Mouse (Mus musculus) frontal cortex, adult (tissue): Measurements from ENCODE around the gene Mical3.
A peak's percentile ranks its signal among the peaks of the same experiment; 100 is the strongest.

Source experiments
- ATAC-seq: cut with Nextera tagmentation; 2 replicates; pipeline ENCODE4 v1.9.2; 2017; ENCODE audit warnings: mild to moderate bottlenecking, moderate library complexity, mixed read lengths; ENCODE audit not compliant: low TSS enrichment

Gene Mical3

DNA sequence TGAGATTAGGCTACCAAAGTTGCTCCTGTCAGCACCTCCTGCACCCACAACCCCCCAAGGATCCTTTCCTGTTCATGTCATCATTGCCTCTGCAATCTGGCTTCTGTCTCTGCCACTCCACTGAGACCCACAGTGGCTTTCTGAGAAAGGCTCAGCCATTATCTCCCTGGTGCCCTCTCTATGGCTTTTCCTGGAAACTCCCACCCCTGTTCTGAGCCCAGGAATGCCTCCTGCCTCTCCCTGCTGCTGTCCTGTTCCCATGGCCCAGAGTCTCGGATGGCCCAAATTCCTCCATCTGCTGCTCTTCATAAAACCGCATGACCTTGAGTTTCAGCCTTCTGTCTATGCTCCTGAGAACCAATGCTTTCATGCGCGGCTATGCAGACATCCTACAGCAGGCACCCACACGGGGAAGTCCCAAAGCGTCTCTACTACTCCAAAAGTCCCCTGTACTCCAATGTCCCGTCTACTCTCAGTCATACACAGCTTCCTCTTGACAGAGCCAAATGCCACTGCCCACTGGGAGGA, 77.2 kb downstream of the Mical3 start:
- ATAC-seq: 0 out of 2 replicates have a peak, but pooled peaks have one; percentile 8

DNA sequence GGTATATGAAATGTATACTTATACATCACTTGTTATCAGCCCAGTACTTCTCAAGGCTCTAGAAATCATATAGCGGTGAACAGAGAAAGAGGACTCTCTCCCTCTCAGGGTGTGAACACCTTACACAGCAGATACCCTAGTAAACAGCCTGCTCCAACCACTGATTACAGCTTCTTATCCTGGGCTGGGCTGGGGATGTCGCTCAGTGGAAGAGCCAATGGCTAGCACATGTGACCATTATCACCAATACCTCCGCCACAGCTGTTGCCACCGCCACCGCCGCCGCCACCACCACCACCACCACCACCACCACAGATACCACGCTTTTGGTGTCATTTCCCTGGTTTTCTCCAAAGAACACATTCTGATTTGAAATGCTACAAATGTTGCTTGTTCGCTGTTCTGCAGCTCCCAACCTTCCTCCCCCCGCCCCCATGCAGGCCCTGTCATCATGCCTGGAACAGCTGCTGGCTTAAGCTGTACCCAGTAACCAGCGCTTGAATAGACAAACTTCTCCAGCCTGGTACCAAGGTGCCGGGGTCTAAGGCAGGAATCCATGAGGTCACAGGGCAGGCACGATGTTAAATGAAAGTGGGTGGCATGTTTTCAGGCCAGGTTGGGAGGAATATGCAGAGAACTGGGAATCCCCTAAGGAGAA, 78.7 kb downstream of the Mical3 start:
- ATAC-seq: peak; percentile 51

DNA sequence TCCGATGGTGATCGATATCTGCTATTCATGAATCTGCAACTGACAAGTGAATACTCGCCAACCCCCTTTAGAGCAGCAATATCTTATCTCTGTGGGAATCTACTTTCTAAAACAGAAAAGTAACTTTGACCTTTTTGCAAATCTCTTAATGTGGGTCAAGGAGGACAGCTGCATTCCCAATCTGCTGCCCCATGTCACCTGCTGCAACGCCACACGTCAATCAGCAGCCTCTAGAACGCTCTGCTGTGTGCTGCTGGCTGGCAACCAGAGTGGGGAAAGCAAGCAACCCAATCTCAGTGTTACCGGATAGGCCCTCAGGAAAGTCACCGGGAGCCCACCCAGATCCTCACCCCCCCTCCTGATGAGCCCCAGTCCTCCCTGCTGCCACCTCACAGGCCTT, 79.4 kb downstream of the Mical3 start:
- no peak for ATAC-seq

DNA sequence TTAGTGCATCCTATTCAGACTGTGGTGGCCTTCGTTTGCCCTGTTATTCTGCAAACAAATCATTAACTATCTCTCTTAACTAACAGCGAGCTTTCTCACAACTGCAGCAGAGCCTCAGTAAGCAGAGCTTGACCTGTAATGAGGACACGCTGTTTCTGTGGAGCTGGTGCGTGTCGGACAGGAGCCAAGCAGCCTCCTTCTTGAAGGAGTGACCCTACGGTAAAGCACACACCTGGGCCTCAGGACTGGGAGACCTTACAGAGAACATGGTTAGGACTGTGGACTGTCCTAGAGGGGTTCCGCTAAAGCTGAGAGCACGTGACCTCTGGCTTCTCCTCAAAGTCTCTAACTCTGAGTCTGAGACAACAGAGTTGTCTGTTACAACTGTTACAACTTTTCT, 82.1 kb downstream of the Mical3 start:
- no peak for ATAC-seq

- ATAC-seq: peak; percentile 58
Observed at GRCm38 (mm10) chr6:121045345-121046080, 85.3 kb downstream of the Mical3 start.

- peak; percentile 21; the same call in 1 of the 2 replicates for ATAC-seq
Observed at GRCm38 (mm10) chr6:121043434-121044189, 87.2 kb downstream of the Mical3 start.

DNA sequence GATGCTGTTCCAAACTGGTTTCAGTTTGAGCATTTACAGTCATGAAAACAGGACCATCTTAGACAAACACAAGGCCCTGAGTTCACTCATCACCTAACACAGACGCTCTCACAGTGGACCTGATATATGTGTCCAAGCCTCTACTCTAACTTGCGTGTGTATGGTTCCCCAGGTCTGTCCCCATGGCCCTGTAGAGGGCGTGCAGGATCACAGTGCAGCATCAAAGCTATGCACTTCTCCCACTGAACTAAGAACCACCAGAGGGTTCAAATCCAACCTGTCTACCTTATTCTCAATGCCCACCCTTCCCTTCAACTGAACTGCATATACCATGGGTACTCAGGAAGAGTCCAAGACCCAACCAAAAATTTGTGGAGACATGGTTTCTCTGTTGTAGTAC, 91.1 kb downstream of the Mical3 start:
- 0 out of 2 replicates have a peak, but pooled peaks have one; percentile 0 for ATAC-seq

- ATAC-seq: peak; percentile 69
Observed at GRCm38 (mm10) chr6:121039286-121039685, 91.5 kb downstream of the Mical3 start.

DNA sequence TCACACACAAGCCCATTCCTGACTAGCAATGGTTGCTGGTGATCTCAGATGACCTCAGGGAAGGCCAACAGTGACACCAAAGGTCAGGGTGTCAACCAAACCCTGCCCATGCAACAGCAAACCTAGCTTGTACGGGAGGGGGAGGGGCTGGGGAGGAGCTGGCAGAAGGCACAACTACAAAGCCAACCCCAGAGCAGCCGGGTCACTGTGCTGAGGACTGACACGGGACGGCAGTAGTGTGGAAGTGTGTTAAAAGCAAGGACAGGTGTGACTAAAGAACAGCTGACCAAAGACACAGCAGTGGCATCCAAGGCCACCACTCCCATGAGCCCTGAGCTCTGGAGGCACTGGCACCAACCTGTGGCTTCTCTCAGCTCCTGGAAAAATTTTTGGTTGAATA, 93.7 kb downstream of the Mical3 start:
- no peak for ATAC-seq

DNA sequence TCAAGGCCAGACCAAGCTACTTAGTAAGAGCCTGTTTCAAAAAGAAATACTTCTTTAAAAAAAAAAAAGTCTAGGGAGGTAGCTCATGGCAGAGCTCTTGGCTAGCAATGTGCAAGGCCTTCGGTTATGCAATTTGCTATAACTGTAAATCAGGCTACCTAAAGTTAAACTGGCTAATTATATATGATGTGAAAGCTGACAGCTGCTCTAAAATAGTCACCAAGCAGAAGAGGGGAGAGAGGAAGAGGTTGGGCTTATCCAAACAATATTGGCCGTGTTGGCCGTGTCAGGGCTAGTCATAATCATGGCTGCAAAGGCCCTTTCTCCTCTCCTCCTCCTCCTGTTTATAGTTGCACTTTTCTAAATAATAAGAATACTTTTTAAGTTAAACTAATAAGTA, 94.9 kb downstream of the Mical3 start:
- ATAC-seq: peak; percentile 42

GRCm38 (mm10) chr6:121035268-121035667, 95.5 kb downstream of the Mical3 start:
- peak; percentile 21 for ATAC-seq

DNA sequence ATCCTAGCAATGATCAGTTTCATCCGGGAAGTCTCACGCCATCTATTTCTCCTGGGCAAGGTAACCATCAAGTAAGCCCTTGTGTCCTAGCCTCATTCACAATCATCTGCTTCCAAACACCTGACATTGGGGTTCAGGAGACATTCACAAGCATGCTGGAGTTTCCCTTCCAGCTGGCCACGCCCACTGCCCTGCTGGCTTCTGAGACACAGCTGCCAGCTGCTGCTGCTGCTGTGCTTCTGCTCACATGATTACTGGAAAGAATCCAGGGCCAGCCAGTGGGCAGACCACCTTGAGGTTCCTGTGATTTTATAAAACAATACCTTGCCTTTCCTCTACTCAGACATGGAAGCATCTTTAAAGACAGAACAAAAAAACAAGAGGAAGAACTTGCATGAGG, 97.5 kb downstream of the Mical3 start:
- no peak for ATAC-seq

GRCm38 (mm10) chr6:121031370-121031769, 99.4 kb downstream of the Mical3 start:
- no peak for ATAC-seq

GRCm38 (mm10) chr6:121029897-121030589, 100.8 kb downstream of the Mical3 start:
- ATAC-seq: peak; percentile 71

DNA sequence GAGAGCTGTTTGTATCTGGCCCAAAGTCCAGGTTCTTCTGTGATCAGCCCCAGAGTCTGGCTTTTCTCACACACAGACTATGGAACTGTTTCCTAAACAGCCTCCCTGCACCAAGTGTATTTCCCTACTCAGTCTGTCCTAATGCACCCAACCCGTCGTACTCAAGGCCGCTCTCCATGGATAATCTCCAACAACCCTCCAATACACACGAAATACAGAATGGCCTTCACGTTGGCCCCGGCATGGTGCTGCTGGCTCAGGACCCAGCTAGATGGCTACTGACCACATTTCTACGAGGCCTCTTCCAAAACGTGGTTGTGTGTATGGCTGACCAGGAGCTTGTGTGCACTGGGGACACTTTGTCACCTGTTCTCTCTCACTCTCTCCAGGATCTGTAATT, 102.3 kb downstream of the Mical3 start:
- ATAC-seq: no peak

GRCm38 (mm10) chr6:121027314-121027713, 103.5 kb downstream of the Mical3 start:
- ATAC-seq: peak; percentile 44

- ATAC-seq: no peak
Observed at GRCm38 (mm10) chr6:121026866-121027265, 103.9 kb downstream of the Mical3 start.

DNA sequence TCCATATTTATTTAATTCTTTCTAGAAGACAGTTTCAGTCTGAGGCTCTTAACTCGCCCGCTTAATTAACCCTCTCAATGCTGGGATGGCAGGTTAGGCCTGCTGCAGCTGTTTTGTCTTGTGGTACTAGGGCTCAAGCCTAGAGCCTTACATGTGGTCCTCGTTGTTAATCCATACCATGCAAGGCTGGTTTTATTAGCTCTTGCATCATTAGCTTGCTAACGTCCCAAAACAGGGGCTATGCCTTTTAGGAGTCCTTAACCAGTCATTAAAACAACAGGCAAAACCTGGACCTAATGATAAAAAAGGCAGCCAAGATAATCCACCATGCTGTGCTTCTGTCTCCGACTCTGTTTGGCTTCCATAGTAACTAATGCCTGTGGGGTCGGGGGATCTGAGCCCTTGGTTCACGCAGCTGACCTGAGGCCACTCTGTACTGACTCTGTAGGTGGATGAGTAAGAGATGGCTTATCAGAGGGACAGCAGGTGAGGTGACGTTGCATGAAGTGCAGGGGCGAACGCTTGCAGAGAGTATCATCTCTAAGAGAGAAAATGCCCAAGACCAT, 104.7 kb downstream of the Mical3 start:
- ATAC-seq: no peak

GRCm38 (mm10) chr6:121018147-121018546, 112.7 kb downstream of the Mical3 start:
- ATAC-seq: no peak

DNA sequence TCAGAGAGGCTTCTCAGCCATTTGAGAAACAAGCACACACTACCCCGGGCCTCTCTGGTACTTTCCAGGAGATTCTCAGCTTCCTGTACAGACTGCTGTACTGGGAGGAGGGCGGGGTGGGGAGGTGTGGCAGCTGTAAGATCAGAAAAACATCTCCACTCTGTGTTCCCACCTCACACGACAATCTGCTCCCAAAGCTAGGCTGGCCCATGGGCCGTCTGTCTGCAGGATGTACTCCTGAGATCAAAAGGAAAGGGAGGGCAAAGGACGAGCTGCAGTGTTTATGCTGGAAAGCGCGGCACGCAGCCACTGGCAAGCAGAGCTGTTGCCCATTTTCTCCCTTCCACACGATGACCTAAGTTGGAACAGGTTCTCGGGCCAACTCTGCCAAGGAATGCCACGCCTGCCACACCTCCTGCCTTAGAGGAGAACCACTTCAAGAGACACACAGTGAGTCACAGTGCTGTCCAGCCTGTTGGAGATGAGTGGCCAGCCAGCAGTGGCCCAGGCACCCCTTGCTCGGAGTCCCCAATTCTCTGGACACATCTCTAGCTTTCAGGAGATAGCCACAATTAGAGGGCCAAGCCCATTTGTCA, 113.3 kb downstream of the Mical3 start:
- ATAC-seq: no peak

DNA sequence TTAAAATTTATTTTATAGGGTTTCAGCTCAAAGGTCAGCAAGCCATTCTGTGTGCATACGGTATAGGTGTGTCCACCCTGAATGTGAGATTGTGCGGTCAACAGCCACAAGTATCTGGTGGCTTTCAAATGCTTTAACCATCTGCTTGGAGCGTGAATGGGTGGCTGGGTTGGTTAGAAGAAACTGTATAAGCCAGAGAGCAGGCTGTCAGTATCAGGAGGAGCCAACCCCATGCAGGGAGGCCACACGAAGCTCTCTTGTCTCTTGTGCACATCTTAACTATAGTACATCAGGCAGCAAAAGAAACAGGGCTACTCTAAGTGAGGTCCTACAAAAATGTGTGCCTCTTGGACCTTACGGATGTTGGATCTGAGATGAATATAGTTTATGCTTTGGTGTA, 114.7 kb downstream of the Mical3 start:
- ATAC-seq: no peak
